Mouse (Mus musculus): ENCODE results near the gene Plod3. TPM values are rescaled to one million over a fixed set of nuclear protein-coding genes. Genes with fewer than 3 reads are reported as not detected.

Plod3 gene
- polyA plus RNA-seq, 1 experiment from 2014 or later, result 36.4 TPM

DNA sequence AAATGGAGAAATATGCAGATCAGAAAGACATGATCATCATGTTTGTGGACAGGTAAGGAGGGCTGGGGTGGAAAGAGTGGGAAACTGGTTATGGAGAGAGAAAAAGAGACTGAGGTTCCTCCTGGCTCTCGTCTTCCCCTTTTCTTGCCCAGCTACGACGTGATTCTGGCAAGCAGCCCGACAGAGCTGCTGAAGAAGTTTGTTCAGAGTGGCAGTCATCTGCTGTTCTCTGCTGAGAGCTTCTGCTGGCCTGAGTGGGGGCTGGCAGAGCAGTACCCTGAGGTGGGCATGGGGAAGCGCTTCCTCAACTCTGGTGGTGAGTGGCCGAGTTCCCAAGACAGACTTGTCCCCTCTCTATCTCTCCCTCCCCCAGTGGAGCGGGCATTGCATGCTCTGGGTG, 1.6 kb downstream of the Plod3 start:
- H3K4me1 ChIP-seq, result peaks cover 21% of the 10 kb centered on the region

GRCm38 (mm10) chr5:136989801-136990200, 3.0 kb downstream of the Plod3 start:
- no peak overlapping the region for H3K27ac ChIP-seq
- no peak overlapping the region for H3K9ac ChIP-seq
- ATAC-seq (ENCODE audit: low FRiP score), result no peak
- no peak overlapping the region for H3K4me2 ChIP-seq
- no peak overlapping the region for H3K4me3 ChIP-seq (replicated peaks)
- H3K4me1 ChIP-seq, result peaks cover 21% of the 10 kb centered on the region
- 94% methylated on average over 6 of the region's 6 CpGs for WGBS
- no peaks in the 10 kb centered on the region for H3K27me3 ChIP-seq
- H3K9me3 ChIP-seq, result no peaks in the 10 kb centered on the region
- peaks cover 64% of the 10 kb centered on the region for H3K36me3 ChIP-seq (replicated peaks)

More for the DNA sequence above, 1.6 kb downstream of the Plod3 start:
- WGBS, result 66% methylated on average over 7 of the region's 7 CpGs
- no peaks in the 10 kb centered on the region for H3K27me3 ChIP-seq
- peaks cover 59% of the 10 kb centered on the region for H3K36me3 ChIP-seq (replicated peaks)
- H3K9me3 ChIP-seq, result no peaks in the 10 kb centered on the region
- 0 out of 2 replicates have a peak overlapping the region, but pooled peaks have one; percentile 5 for H3K27ac ChIP-seq
- ATAC-seq (ENCODE audit: low FRiP score), result no peak
- peak overlapping the region; percentile 88 for H3K4me3 ChIP-seq (replicated peaks)
- peak overlapping the region; percentile 96 for H3K4me2 ChIP-seq
- H3K9ac ChIP-seq, result peak overlapping the region; percentile 95

- 83% methylated on average over 4 of the region's 5 CpGs for WGBS
- Histone ChIP-seq H3K36me3 (replicated peaks) (peaks cover 21% of the 10 kb centered on the region), H3K9ac (no peak overlapping the region), H3K4me2 (no peak overlapping the region), H3K4me3 (replicated peaks) (no peak overlapping the region), H3K4me1 (no peaks in the 10 kb centered on the region), H3K27ac (no peak overlapping the region), H3K27me3 (no peaks in the 10 kb centered on the region), H3K9me3 (no peaks in the 10 kb centered on the region)
- ATAC-seq (ENCODE audit: low FRiP score), result no peak
These were observed 12.6 kb downstream of the Plod3 start for GRCm38 (mm10) chr5:136999449-136999848.

DNA sequence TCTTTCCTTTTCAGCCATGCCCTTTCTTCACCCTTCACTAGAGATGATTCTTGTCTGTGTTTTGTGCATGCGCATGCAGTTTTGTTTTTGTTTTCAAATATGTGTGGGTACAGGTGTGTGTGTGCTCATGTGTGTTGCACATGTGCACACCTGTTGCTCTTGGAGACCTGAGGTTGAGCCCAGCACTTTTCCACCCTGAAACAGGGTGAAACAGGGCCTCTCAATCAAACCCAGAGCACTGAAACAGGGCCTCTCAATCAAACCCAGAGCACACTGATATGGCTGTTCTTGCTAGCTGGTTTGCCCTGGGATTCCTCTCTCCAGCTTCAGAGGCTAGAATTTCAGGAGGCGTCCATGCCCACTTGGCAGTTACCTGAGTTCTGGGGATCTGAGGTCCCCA, 13.8 kb downstream of the Plod3 start:
- H3K4me2 ChIP-seq, result no peak overlapping the region
- WGBS, result 83% methylated on average over 2 of the region's 2 CpGs
- H3K9ac ChIP-seq, result no peak overlapping the region
- no peak for ATAC-seq (ENCODE audit: low FRiP score)
- H3K4me3 ChIP-seq (replicated peaks), result no peak overlapping the region
- H3K9me3 ChIP-seq, result no peaks in the 10 kb centered on the region
- H3K27me3 ChIP-seq, result no peaks in the 10 kb centered on the region
- H3K4me1 ChIP-seq, result no peaks in the 10 kb centered on the region
- H3K27ac ChIP-seq, result no peak overlapping the region
- peaks cover 9% of the 10 kb centered on the region for H3K36me3 ChIP-seq (replicated peaks)

- WGBS, result 66% methylated on average over 8 of the region's 8 CpGs
- no peak overlapping the region for H3K4me3 ChIP-seq (replicated peaks)
These were observed 20.5 kb downstream of the Plod3 start for GRCm38 (mm10) chr5:137007276-137007675.

DNA sequence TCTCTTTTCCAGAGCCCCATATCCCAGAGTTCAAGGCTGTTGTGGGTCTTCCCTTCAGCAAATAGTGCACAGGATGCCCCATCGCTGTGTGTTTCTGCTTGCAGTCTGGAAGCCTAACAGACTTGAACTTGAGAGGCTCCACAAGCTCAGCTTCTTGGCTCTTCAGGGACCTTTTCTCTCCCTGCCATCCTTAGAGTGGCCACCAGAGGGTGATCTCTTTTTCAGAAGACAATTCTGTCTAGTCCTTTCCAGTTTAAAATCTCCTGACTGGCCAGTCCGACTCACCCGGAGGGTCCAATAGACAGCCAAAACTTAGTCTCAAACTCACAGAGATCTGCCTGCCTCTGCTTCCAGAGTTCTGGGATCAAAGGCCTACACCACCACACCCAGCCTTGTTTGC, 23.2 kb downstream of the Plod3 start:
- H3K9me3 ChIP-seq, result no peaks in the 10 kb centered on the region
- H3K27ac ChIP-seq, result no peak overlapping the region
- peaks cover 5% of the 10 kb centered on the region; the same call in 1 of the 2 replicates for H3K27me3 ChIP-seq
- ATAC-seq (ENCODE audit: low FRiP score), result no peak
- 34% methylated on average over 3 of the region's 3 CpGs for WGBS
- H3K9ac ChIP-seq, result no peak overlapping the region
- no peaks in the 10 kb centered on the region for H3K36me3 ChIP-seq (replicated peaks)
- no peaks in the 10 kb centered on the region for H3K4me1 ChIP-seq
- no peak overlapping the region for H3K4me3 ChIP-seq (replicated peaks)
- no peak overlapping the region for H3K4me2 ChIP-seq

More at GRCm38 (mm10) chr5:137007276-137007675, 20.5 kb downstream of the Plod3 start:
- H3K4me2 ChIP-seq, result no peak overlapping the region
- no peak overlapping the region for H3K27ac ChIP-seq
- peaks cover 5% of the 10 kb centered on the region; the same call in 1 of the 2 replicates for H3K27me3 ChIP-seq
- H3K36me3 ChIP-seq (replicated peaks), result no peaks in the 10 kb centered on the region
- no peaks in the 10 kb centered on the region for H3K9me3 ChIP-seq
- no peak for ATAC-seq (ENCODE audit: low FRiP score)
- H3K9ac ChIP-seq, result no peak overlapping the region
- H3K4me1 ChIP-seq, result no peaks in the 10 kb centered on the region

DNA sequence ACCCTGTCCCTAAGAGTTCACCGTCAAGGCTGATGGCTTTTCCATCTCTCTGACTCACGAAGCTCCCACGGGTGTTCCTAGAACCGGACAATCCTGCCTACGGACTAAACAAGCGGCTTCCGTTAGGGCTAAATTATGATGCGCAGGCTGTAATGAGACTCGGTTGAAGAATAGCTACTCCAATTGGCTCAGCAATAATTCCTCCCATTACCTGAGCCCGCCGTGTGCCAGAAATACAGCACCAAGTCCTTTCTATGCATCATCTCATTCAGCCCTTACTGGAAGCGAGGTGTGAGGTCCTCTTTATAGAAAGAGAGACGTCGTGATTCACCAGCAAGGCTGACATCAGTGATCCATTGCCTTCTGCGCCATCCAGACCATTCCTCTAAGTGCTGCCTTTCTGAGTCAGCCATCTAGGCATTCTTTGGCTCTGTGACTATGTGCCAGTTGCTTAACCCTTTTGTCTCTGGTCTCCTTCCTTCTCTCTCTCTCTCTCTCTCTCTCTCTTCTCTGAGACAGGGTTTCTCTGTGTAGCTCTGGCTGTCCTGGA, 25.7 kb downstream of the Plod3 start:
- Histone ChIP-seq H3K9me3 (no peaks in the 10 kb centered on the region), H3K27me3 (peaks cover 5% of the 10 kb centered on the region; the same call in 1 of the 2 replicates), H3K4me2 (no peak overlapping the region), H3K4me3 (replicated peaks) (no peak overlapping the region), H3K36me3 (replicated peaks) (no peaks in the 10 kb centered on the region), H3K27ac (no peak overlapping the region), H3K4me1 (no peaks in the 10 kb centered on the region), H3K9ac (no peak overlapping the region)
- ATAC-seq (ENCODE audit: low FRiP score), result no peak
- WGBS, result 81% methylated on average over 15 of the region's 15 CpGs

GRCm38 (mm10) chr5:137015913-137016312, 29.1 kb downstream of the Plod3 start:
- Histone ChIP-seq H3K4me2 (no peak overlapping the region), H3K9me3 (no peaks in the 10 kb centered on the region)
- ATAC-seq (ENCODE audit: low FRiP score), result no peak

DNA sequence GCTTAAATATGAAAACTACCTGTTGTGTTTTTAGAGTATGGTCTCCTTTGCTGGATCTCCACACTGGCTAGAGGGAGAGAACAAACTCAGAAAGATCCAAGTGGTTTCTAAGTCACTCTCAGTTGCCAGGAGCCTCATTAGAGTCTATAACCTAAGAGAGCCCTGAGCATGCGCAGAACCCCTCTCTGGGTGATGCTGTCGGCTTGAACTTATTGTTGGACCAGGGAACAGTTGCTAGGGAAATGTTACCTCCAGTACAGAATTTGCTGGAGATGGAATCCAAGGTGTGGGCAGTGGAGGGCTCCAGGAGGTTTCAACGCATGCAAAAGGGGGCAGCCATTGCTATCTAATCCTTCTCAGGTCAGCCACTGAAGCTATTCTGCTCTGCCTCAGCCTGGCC, 37.5 kb downstream of the Plod3 start:
- Histone ChIP-seq H3K9me3 (no peaks in the 10 kb centered on the region), H3K4me1 (peaks cover 13% of the 10 kb centered on the region), H3K4me2 (no peak overlapping the region), H3K27me3 (peaks cover 62% of the 10 kb centered on the region), H3K4me3 (replicated peaks) (no peak overlapping the region), H3K36me3 (replicated peaks) (no peaks in the 10 kb centered on the region), H3K27ac (no peak overlapping the region), H3K9ac (no peak overlapping the region)
- 42% methylated on average over 3 of the region's 3 CpGs for WGBS
- no peak for ATAC-seq (ENCODE audit: low FRiP score)

More at GRCm38 (mm10) chr5:137015913-137016312, 29.1 kb downstream of the Plod3 start:
- Histone ChIP-seq H3K27ac (no peak overlapping the region), H3K27me3 (0 out of 2 replicates have a peak, but pooled peaks cover 3% of the 10 kb centered on the region), H3K9ac (no peak overlapping the region), H3K4me3 (replicated peaks) (no peak overlapping the region), H3K36me3 (replicated peaks) (no peaks in the 10 kb centered on the region), H3K4me1 (no peaks in the 10 kb centered on the region)
- 85% methylated on average over 3 of the region's 3 CpGs for WGBS

DNA sequence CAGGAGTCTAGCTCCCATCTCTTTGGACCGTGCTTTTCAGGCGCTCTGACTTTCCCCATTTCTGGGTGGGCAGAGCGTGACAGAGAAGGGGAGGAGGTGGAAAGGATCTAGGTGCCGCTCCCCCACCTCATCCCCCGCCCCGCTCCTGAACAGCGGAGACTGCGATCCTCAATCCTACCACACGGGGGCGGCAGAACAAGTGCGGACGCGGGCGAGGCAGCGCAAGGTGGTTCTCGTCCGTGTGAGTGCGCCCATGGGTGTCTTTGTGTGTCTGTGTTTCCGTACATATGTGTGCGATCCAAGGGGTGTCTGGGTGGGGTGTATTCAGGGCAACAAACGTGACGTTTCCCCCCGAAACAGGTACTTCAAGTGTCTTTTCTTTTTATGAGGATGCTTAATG, 38.3 kb downstream of the Plod3 start:
- WGBS, result 1% methylated on average over 23 of the region's 23 CpGs
- Histone ChIP-seq H3K27me3 (peaks cover 71% of the 10 kb centered on the region), H3K4me3 (replicated peaks) (0 out of 2 replicates have a peak overlapping the region, but pooled peaks have one; percentile 8)

GRCm38 (mm10) chr5:137026092-137026491, 39.3 kb downstream of the Plod3 start, which contains the start of gene Vgf:
TSS of gene Vgf (plus strand) at chr5:137026392.
- 27% methylated on average over 4 of the region's 4 CpGs for WGBS
- ATAC-seq (ENCODE audit: low FRiP score), result no peak
- H3K4me3 ChIP-seq (replicated peaks), result 0 out of 2 replicates have a peak within 1 kb of the TSS, but pooled peaks have one; percentile 8
- no peak within 1 kb of the TSS for H3K27ac ChIP-seq
- H3K4me1 ChIP-seq, result peaks cover 27% of the 10 kb centered on the region
- no peaks in the 10 kb centered on the region for H3K36me3 ChIP-seq (replicated peaks)
- H3K27me3 ChIP-seq, result peaks cover 75% of the 10 kb centered on the region
- H3K9ac ChIP-seq, result no peak within 1 kb of the TSS
- H3K4me2 ChIP-seq, result peak within 1 kb of the TSS; percentile 29
- H3K9me3 ChIP-seq, result no peaks in the 10 kb centered on the region

More for the DNA sequence above, 38.3 kb downstream of the Plod3 start:
- Histone ChIP-seq H3K4me2 (peak overlapping the region; percentile 29), H3K36me3 (replicated peaks) (no peaks in the 10 kb centered on the region), H3K27ac (no peak overlapping the region), H3K9ac (no peak overlapping the region), H3K4me1 (peaks cover 18% of the 10 kb centered on the region), H3K9me3 (no peaks in the 10 kb centered on the region)
- no peak for ATAC-seq (ENCODE audit: low FRiP score)

- H3K4me2 ChIP-seq, result peak overlapping the region; percentile 98
- no peak overlapping the region for H3K9ac ChIP-seq
- H3K36me3 ChIP-seq (replicated peaks), result no peaks in the 10 kb centered on the region
- no peaks in the 10 kb centered on the region for H3K9me3 ChIP-seq
- peaks cover 96% of the 10 kb centered on the region for H3K27me3 ChIP-seq
- WGBS, result 2% methylated on average over 28 of the region's 29 CpGs
- no peak for ATAC-seq (ENCODE audit: low FRiP score)
- peak overlapping the region; percentile 49 for H3K4me3 ChIP-seq (replicated peaks)
- no peak overlapping the region for H3K27ac ChIP-seq
- peaks cover 41% of the 10 kb centered on the region for H3K4me1 ChIP-seq
These were observed 41.9 kb downstream of the Plod3 start for GRCm38 (mm10) chr5:137028561-137029272.

DNA sequence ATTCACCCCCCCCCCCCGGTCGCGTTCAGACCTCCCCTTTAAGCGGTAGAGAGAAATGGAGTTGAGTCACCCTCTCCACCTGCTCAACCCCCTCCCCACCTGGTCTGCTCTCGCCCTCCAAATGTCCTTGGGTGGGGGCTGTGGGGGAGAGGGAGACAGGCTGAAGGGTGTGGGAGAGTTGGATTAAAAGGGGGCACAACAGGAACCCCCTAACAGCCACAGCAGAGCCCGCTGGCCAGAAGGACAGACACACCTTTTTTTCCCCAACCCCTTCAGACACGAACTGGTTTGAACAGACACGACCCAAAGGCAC, 42.4 kb downstream of the Plod3 start:
- Histone ChIP-seq H3K27ac (no peak overlapping the region), H3K9me3 (no peaks in the 10 kb centered on the region), H3K4me3 (replicated peaks) (peak overlapping the region; percentile 49), H3K27me3 (peaks cover 95% of the 10 kb centered on the region), H3K36me3 (replicated peaks) (no peaks in the 10 kb centered on the region), H3K9ac (peak overlapping the region; percentile 44; the same call in 1 of the 2 replicates), H3K4me1 (peaks cover 41% of the 10 kb centered on the region), H3K4me2 (peak overlapping the region; percentile 98)
- ATAC-seq (ENCODE audit: low FRiP score), result no peak
- WGBS, result 0% methylated on average over 8 of the region's 8 CpGs

Data from forebrain, embryonic 12.5 days (tissue).